Mouse (Mus musculus) midbrain, embryonic 13.5 days (tissue): ENCODE measurements around the gene Mtfr1l. TPM values are rescaled to one million over a fixed set of nuclear protein-coding genes. Genes with fewer than 3 reads are reported as not detected.

ENCODE experiments used
- ATAC-seq: fragments of 200-750 bp; cut with Nextera tagmentation; 2 replicates; pipeline ENCODE4 v1.8.0; 2017; ENCODE audit warnings: mild to moderate bottlenecking, moderate TSS enrichment, moderate library complexity
- H3K27ac ChIP-seq: fragments of 300-500 bp; sonication (generic); 2 replicates; pipeline ENCODE4 v1.5.1; 2015; ENCODE audit warnings: inconsistent platforms, mild to moderate bottlenecking, moderate library complexity
- H3K27me3 ChIP-seq: fragments of 300-500 bp; sonication (generic); 2 replicates; pipeline ENCODE4 v1.6.1; 2015; ENCODE audit warnings: mild to moderate bottlenecking, inconsistent platforms
- H3K36me3 ChIP-seq: fragments of 300-500 bp; sonication (generic); 2 replicates; pipeline ENCODE4 v1.6.1; 2015; ENCODE audit warnings: mild to moderate bottlenecking, inconsistent platforms
- H3K4me1 ChIP-seq: fragments of 300-500 bp; sonication (generic); replicated peaks from 2 replicates; pipeline ENCODE4 v1.6.1; 2015; ENCODE audit warnings: inconsistent platforms
- H3K4me2 ChIP-seq: fragments of 300-500 bp; sonication (generic); replicated peaks from 2 replicates; pipeline ENCODE4 v1.6.1; 2015; ENCODE audit warnings: moderate library complexity, mild to moderate bottlenecking, inconsistent platforms
- H3K4me3 ChIP-seq: fragments of 300-500 bp; sonication (generic); replicated peaks from 2 replicates; pipeline ENCODE4 v1.5.1; 2015; ENCODE audit warnings: mild to moderate bottlenecking, inconsistent platforms
- H3K9ac ChIP-seq: fragments of 300-500 bp; sonication (generic); replicated peaks from 2 replicates; pipeline ENCODE4 v1.6.1; 2015; ENCODE audit warnings: mild to moderate bottlenecking, inconsistent platforms
- H3K9me3 ChIP-seq: fragments of 300-500 bp; sonication (generic); 2 replicates; pipeline ENCODE4 v1.6.1; 2016; ENCODE audit warnings: mild to moderate bottlenecking, inconsistent platforms
- WGBS: fragments of 180-500 bp; shearing (Covaris S2); methylation state at CpG from one replicate; pipeline ENCODE4 v1.1.7; 2015; 5-methylcytosine and 5-hydroxymethylcytosine counted together
- polyA plus RNA-seq: library from polyadenylated mRNA; unstranded; fragments of >200 nt; fragmentation: Nextera tagmentation; extraction: Ambion mirVana; gene quantifications from 2 replicates; pipeline ENCODE4 v1.2.1, GENCODE M21; 2015

The Mtfr1l gene
- polyA plus RNA-seq, 1 experiment from 2014 or later = 155 TPM

- H3K36me3 ChIP-seq = no peaks in the 10 kb centered on the region
- no peak overlapping the region for H3K4me3 ChIP-seq
- WGBS = 57% methylated on average over 8 of the region's 8 CpGs
- no peak overlapping the region for H3K4me2 ChIP-seq
- no peak overlapping the region for H3K27ac ChIP-seq
- H3K4me1 ChIP-seq = peaks cover 21% of the 10 kb centered on the region
- H3K9me3 ChIP-seq = no peaks in the 10 kb centered on the region
- H3K9ac ChIP-seq = no peak overlapping the region
- H3K27me3 ChIP-seq = no peaks in the 10 kb centered on the region
- ATAC-seq = no peak
These were observed 20.9 kb upstream of the Mtfr1l start for GRCm38 (mm10) chr4:134555956-134556580.

GRCm38 (mm10) chr4:134553631-134554030, 18.4 kb upstream of the Mtfr1l start:
- no peak overlapping the region for H3K4me3 ChIP-seq
- H3K27ac ChIP-seq = no peak overlapping the region
- WGBS = 76% methylated on average over 1 of the region's 1 CpGs
- ATAC-seq = no peak
- H3K9me3 ChIP-seq = peaks cover 9% of the 10 kb centered on the region; the same call in 1 of the 2 replicates
- H3K27me3 ChIP-seq = no peaks in the 10 kb centered on the region
- peaks cover 16% of the 10 kb centered on the region for H3K36me3 ChIP-seq
- H3K4me1 ChIP-seq = peaks cover 35% of the 10 kb centered on the region
- no peak overlapping the region for H3K4me2 ChIP-seq
- H3K9ac ChIP-seq = no peak overlapping the region

- Histone ChIP-seq H3K4me3 (peak within 1 kb of the TSS; percentile 77), H3K9ac (peak within 1 kb of the TSS; percentile 95), H3K4me2 (peak within 1 kb of the TSS; percentile 72), H3K36me3 (peaks cover 28% of the 10 kb centered on the region), H3K9me3 (peaks cover 9% of the 10 kb centered on the region; the same call in 1 of the 2 replicates), H3K27me3 (no peaks in the 10 kb centered on the region), H3K4me1 (peaks cover 39% of the 10 kb centered on the region), H3K27ac (peak within 1 kb of the TSS; percentile 90)
- ATAC-seq = peak; percentile 85
- under 1% methylated on average over 57 of the region's 67 CpGs for WGBS
These were observed 16.5 kb upstream of the Mtfr1l start, which contains the start of gene Selenon for GRCm38 (mm10) chr4:134551494-134552316. Gene Selenon (minus strand): TSS chr4:134552166.

- Histone ChIP-seq H3K36me3 (peaks cover 46% of the 10 kb centered on the region), H3K4me2 (no peak overlapping the region)
- 98% methylated on average over 8 of the region's 8 CpGs for WGBS
These were observed 14.7 kb upstream of the Mtfr1l start for GRCm38 (mm10) chr4:134549899-134550298.

GRCm38 (mm10) chr4:134548169-134548938, 13.2 kb upstream of the Mtfr1l start:
- WGBS = 69% methylated on average over 18 of the region's 18 CpGs
- H3K36me3 ChIP-seq = peaks cover 56% of the 10 kb centered on the region
- H3K4me2 ChIP-seq = no peak overlapping the region
- ATAC-seq = no peak
- H3K27me3 ChIP-seq = no peaks in the 10 kb centered on the region
- peak overlapping the region; percentile 4; the same call in 1 of the 2 replicates for H3K9ac ChIP-seq
- no peak overlapping the region for H3K27ac ChIP-seq
- no peak overlapping the region for H3K4me3 ChIP-seq
- H3K4me1 ChIP-seq = peaks cover 44% of the 10 kb centered on the region
- H3K9me3 ChIP-seq = peaks cover 9% of the 10 kb centered on the region; the same call in 1 of the 2 replicates

More at GRCm38 (mm10) chr4:134549899-134550298, 14.7 kb upstream of the Mtfr1l start:
- H3K27me3 ChIP-seq = no peaks in the 10 kb centered on the region
- no peak overlapping the region for H3K27ac ChIP-seq
- peaks cover 9% of the 10 kb centered on the region; the same call in 1 of the 2 replicates for H3K9me3 ChIP-seq
- H3K4me3 ChIP-seq = no peak overlapping the region
- peaks cover 44% of the 10 kb centered on the region for H3K4me1 ChIP-seq
- H3K9ac ChIP-seq = no peak overlapping the region
- no peak for ATAC-seq

- H3K27me3 ChIP-seq = no peaks in the 10 kb centered on the region
- ATAC-seq = no peak
- H3K27ac ChIP-seq = no peak overlapping the region
- H3K4me1 ChIP-seq = peaks cover 39% of the 10 kb centered on the region
- 73% methylated on average over 9 of the region's 9 CpGs for WGBS
- peak overlapping the region; percentile 48; the same call in 1 of the 2 replicates for H3K9ac ChIP-seq
- H3K36me3 ChIP-seq = peaks cover 67% of the 10 kb centered on the region
- peaks cover 9% of the 10 kb centered on the region; the same call in 1 of the 2 replicates for H3K9me3 ChIP-seq
- H3K4me3 ChIP-seq = no peak overlapping the region
- no peak overlapping the region for H3K4me2 ChIP-seq
These were observed 11.9 kb upstream of the Mtfr1l start for GRCm38 (mm10) chr4:134546814-134547705.

GRCm38 (mm10) chr4:134543261-134543660, 8.1 kb upstream of the Mtfr1l start:
- 11% methylated on average over 5 of the region's 5 CpGs for WGBS

GRCm38 (mm10) chr4:134542726-134543125, 7.5 kb upstream of the Mtfr1l start:
- WGBS = 93% methylated on average over 9 of the region's 9 CpGs
- H3K4me3 ChIP-seq = no peak overlapping the region
- peaks cover 12% of the 10 kb centered on the region for H3K4me1 ChIP-seq
- no peak overlapping the region for H3K9ac ChIP-seq
- no peaks in the 10 kb centered on the region for H3K27me3 ChIP-seq
- H3K4me2 ChIP-seq = no peak overlapping the region
- H3K27ac ChIP-seq = no peak overlapping the region
- H3K9me3 ChIP-seq = no peaks in the 10 kb centered on the region
- ATAC-seq = no peak
- peaks cover 90% of the 10 kb centered on the region for H3K36me3 ChIP-seq

More at GRCm38 (mm10) chr4:134543261-134543660, 8.1 kb upstream of the Mtfr1l start:
- no peak overlapping the region for H3K4me3 ChIP-seq
- peaks cover 87% of the 10 kb centered on the region for H3K36me3 ChIP-seq
- H3K4me1 ChIP-seq = peaks cover 16% of the 10 kb centered on the region
- H3K9me3 ChIP-seq = no peaks in the 10 kb centered on the region
- peak; percentile 78 for ATAC-seq
- H3K4me2 ChIP-seq = no peak overlapping the region
- H3K27ac ChIP-seq = no peak overlapping the region
- no peak overlapping the region for H3K9ac ChIP-seq
- H3K27me3 ChIP-seq = no peaks in the 10 kb centered on the region

GRCm38 (mm10) chr4:134538997-134539580, 3.9 kb upstream of the Mtfr1l start:
- Histone ChIP-seq H3K27me3 (no peaks in the 10 kb centered on the region), H3K9ac (no peak overlapping the region), H3K4me3 (no peak overlapping the region), H3K4me2 (no peak overlapping the region), H3K36me3 (peaks cover 55% of the 10 kb centered on the region), H3K4me1 (peaks cover 12% of the 10 kb centered on the region), H3K9me3 (no peaks in the 10 kb centered on the region), H3K27ac (no peak overlapping the region)
- 78% methylated on average over 10 of the region's 10 CpGs for WGBS
- ATAC-seq = no peak

- Histone ChIP-seq H3K4me3 (peak overlapping the region; percentile 96), H3K27ac (no peak overlapping the region), H3K9ac (peak overlapping the region; percentile 91), H3K27me3 (no peaks in the 10 kb centered on the region), H3K9me3 (no peaks in the 10 kb centered on the region), H3K4me1 (peaks cover 21% of the 10 kb centered on the region), H3K4me2 (peak overlapping the region; percentile 98), H3K36me3 (peaks cover 40% of the 10 kb centered on the region)
- 10% methylated on average over 8 of the region's 8 CpGs for WGBS
- ATAC-seq = no peak
These were observed 582 bp upstream of the Mtfr1l start for GRCm38 (mm10) chr4:134535787-134536151.
